Comparison of ENCODE assay signal across 24 mouse cellular contexts in the genomic region with DNA sequence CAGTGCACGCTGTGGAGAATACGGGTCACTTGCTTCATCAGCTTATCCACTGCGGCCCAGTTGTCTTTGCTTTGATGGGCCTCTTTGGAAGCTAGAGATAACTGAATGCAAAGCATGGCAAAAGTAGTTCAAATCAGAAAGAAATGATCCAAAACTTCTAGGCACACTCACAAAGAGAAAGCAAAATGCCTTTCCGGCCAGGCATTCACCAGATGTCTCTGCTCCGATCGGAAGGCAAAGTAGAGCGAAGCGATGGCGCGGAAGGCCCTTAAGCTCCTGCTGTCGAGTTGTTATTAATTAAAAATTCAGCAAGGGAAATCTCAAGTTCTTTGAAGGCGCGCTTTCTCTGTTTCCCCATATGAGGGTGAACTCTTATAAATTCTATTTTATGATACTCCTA.
A peak's percentile ranks its signal among the peaks of the same experiment; 100 is the strongest.
DNase-seq lines count a peak whose midpoint lies in the region; ATAC-seq and TF ChIP-seq lines count a peak whose summit lies in the region.
"Had no signal": no experiment of that assay in that cellular context is flagged by ENCODE, and none has a peak within 500 bp of the region (broad histone marks: within the 10 kb centered on the region; RNA-seq: fewer than 3 reads in every experiment).

No protein-coding gene starts in this region.

- TF ChIP-seq POLR2A in cerebellum, adult 2 months (IDR thresholded peaks at IDR 0.05; ENCODE audit: borderline replicate concordance, insufficient read depth, low read length), result no peak

- H3K4me3 ChIP-seq in cerebellum, adult 2 months (replicated peaks; ENCODE audit: insufficient read depth, low read depth, low read length), result no peak overlapping the region
- no peak overlapping the region for H3K4me3 ChIP-seq in hindbrain, embryonic 14.5 days (replicated peaks; ENCODE audit: low read length)
- no peak overlapping the region for H3K4me3 ChIP-seq in hindbrain, embryonic 12.5 days
- no peak overlapping the region for H3K4me3 ChIP-seq in midbrain, embryonic 12.5 days
- no peak overlapping the region for H3K4me3 ChIP-seq in midbrain, embryonic 15.5 days
- H3K4me3 ChIP-seq in stomach, postnatal 0 days (ENCODE audit: low read depth, low read length), result no peak overlapping the region
- H3K4me3 ChIP-seq: embryonic facial prominence, embryonic 13.5 days; erythroblast, embryonic 14.5 days; hindbrain, embryonic 15.5 days; layer of hippocampus, adult 2 months; liver, embryonic 13.5 days had no signal

- no peaks in the 10 kb centered on the region for H3K27me3 ChIP-seq in cerebellum, adult 2 months (ENCODE audit: control insufficient read depth, insufficient read depth, low read length)
- no peaks in the 10 kb centered on the region for H3K27me3 ChIP-seq in hindbrain, embryonic 14.5 days (ENCODE audit: control insufficient read depth, insufficient read depth, low read length)
- no peaks in the 10 kb centered on the region for H3K27me3 ChIP-seq in hindbrain, embryonic 12.5 days
- no peaks in the 10 kb centered on the region for H3K27me3 ChIP-seq in midbrain, embryonic 12.5 days
- no peaks in the 10 kb centered on the region for H3K27me3 ChIP-seq in midbrain, embryonic 15.5 days (replicated peaks)
- H3K27me3 ChIP-seq in stomach, postnatal 0 days (ENCODE audit: control insufficient read depth, insufficient read depth, low read length), result no peaks in the 10 kb centered on the region
- H3K27me3 ChIP-seq: embryonic facial prominence, embryonic 13.5 days; hindbrain, embryonic 15.5 days; liver, embryonic 13.5 days had no signal

- H3K4me1 ChIP-seq in cerebellum, adult 2 months (ENCODE audit: control insufficient read depth, insufficient read depth, low read length), result 0 out of 2 replicates have a peak, but pooled peaks cover 2% of the 10 kb centered on the region
- H3K4me1 ChIP-seq in hindbrain, embryonic 14.5 days (replicated peaks; ENCODE audit: control insufficient read depth, insufficient read depth, low read length), result no peaks in the 10 kb centered on the region
- H3K4me1 ChIP-seq in hindbrain, embryonic 12.5 days, result no peaks in the 10 kb centered on the region
- no peaks in the 10 kb centered on the region for H3K4me1 ChIP-seq in midbrain, embryonic 12.5 days
- H3K4me1 ChIP-seq in midbrain, embryonic 15.5 days, result no peaks in the 10 kb centered on the region
- H3K4me1 ChIP-seq in stomach, postnatal 0 days (replicated peaks; ENCODE audit: control insufficient read depth, insufficient read depth), result no peaks in the 10 kb centered on the region
- H3K4me1 ChIP-seq: embryonic facial prominence, embryonic 13.5 days; liver, embryonic 13.5 days had no signal

- intact Hi-C loops in heart, postnatal 36 days (cut with DNase I), result no loop called here

- TF ChIP-seq EP300 in stomach, postnatal 0 days (optimal IDR thresholded peaks at IDR 0.05), result no peak

- TF ChIP-seq CTCF in cerebellum, adult 2 months (IDR thresholded peaks at IDR 0.05; ENCODE audit: borderline replicate concordance, insufficient read depth, low read depth, low read length), result no peak
- TF ChIP-seq CTCF in stomach, postnatal 0 days (IDR thresholded peaks at IDR 0.05; ENCODE audit: low read depth), result no peak

- no peak overlapping the region for H3K27ac ChIP-seq in cerebellum, adult 2 months (ENCODE audit: insufficient read depth, low read length)
- H3K27ac ChIP-seq in hindbrain, embryonic 14.5 days, result no peak overlapping the region
- no peak overlapping the region for H3K27ac ChIP-seq in hindbrain, embryonic 12.5 days
- H3K27ac ChIP-seq in midbrain, embryonic 12.5 days (replicated peaks), result no peak overlapping the region
- H3K27ac ChIP-seq in midbrain, embryonic 15.5 days, result no peak overlapping the region
- no peak overlapping the region for H3K27ac ChIP-seq in stomach, postnatal 0 days (replicated peaks)
- H3K27ac ChIP-seq: embryonic facial prominence, embryonic 13.5 days; hindbrain, embryonic 15.5 days; layer of hippocampus, adult 2 months; liver, embryonic 13.5 days had no signal

- no peak overlapping the region for H3K9ac ChIP-seq in hindbrain, embryonic 14.5 days
- H3K9ac ChIP-seq in hindbrain, embryonic 12.5 days, result no peak overlapping the region
- H3K9ac ChIP-seq in midbrain, embryonic 12.5 days (replicated peaks), result no peak overlapping the region
- no peak overlapping the region for H3K9ac ChIP-seq in midbrain, embryonic 15.5 days
- no peak overlapping the region for H3K9ac ChIP-seq in stomach, postnatal 0 days (ENCODE audit: low read length)
- H3K9ac ChIP-seq: embryonic facial prominence, embryonic 13.5 days; hindbrain, embryonic 15.5 days; liver, embryonic 13.5 days; lung, embryonic 14.5 days had no signal

- H3K4me2 ChIP-seq in hindbrain, embryonic 14.5 days (replicated peaks), result no peak overlapping the region
- no peak overlapping the region for H3K4me2 ChIP-seq in hindbrain, embryonic 12.5 days (replicated peaks)
- 0 out of 2 replicates have a peak overlapping the region, but pooled peaks have one; percentile 3 for H3K4me2 ChIP-seq in midbrain, embryonic 12.5 days (replicated peaks)
- H3K4me2 ChIP-seq in midbrain, embryonic 15.5 days, result no peak overlapping the region
- peak overlapping the region; percentile 14; the same call in 1 of the 2 replicates for H3K4me2 ChIP-seq in stomach, postnatal 0 days (replicated peaks; ENCODE audit: low read depth)
- H3K4me2 ChIP-seq: embryonic facial prominence, embryonic 13.5 days; heart, embryonic 11.5 days; hindbrain, embryonic 15.5 days; liver, embryonic 13.5 days; lung, embryonic 14.5 days had no signal

- H3K9me3 ChIP-seq in hindbrain, embryonic 14.5 days (ENCODE audit: control insufficient read depth, low read length), result no peaks in the 10 kb centered on the region
- no peaks in the 10 kb centered on the region for H3K9me3 ChIP-seq in hindbrain, embryonic 12.5 days (replicated peaks)
- no peaks in the 10 kb centered on the region for H3K9me3 ChIP-seq in midbrain, embryonic 12.5 days
- no peaks in the 10 kb centered on the region for H3K9me3 ChIP-seq in midbrain, embryonic 15.5 days
- H3K9me3 ChIP-seq in stomach, postnatal 0 days (ENCODE audit: control insufficient read depth, low read length), result no peaks in the 10 kb centered on the region
- H3K9me3 ChIP-seq: embryonic facial prominence, embryonic 13.5 days; hindbrain, embryonic 15.5 days; liver, embryonic 13.5 days had no signal

- peak; percentile 47 to 62 for DNase-seq in cerebellum, postnatal 10 days
- no peak for DNase-seq in cerebellum, adult 2 months
- DNase-seq in hindbrain, embryonic 14.5 days (ENCODE audit: low spot score), result peak; percentile 35
- no peak for DNase-seq in stomach, postnatal 0 days (ENCODE audit: low spot score)
- no peak for DNase-seq in heart, postnatal 36 days
- DNase-seq: adrenal gland, postnatal 25 days; cerebellum, adult 11 months; cerebellum, postnatal 36 days; embryo, embryonic 11 days; gastrocnemius, postnatal 10 days; kidney, adult 9 months; kidney, postnatal 25 days; liver, embryonic 13.5 days; lung, embryonic 14.5 days; thymus, postnatal 36 days had no signal

- 38% methylated on average over 13 of the region's 13 CpGs for WGBS in cerebellum, adult 2 months
- 68% methylated on average over 13 of the region's 13 CpGs for WGBS in hindbrain, embryonic 14.5 days
- 81% methylated on average over 13 of the region's 13 CpGs for WGBS in hindbrain, embryonic 12.5 days
- 57% methylated on average over 13 of the region's 13 CpGs for WGBS in midbrain, embryonic 12.5 days
- WGBS in midbrain, embryonic 15.5 days, result 57% methylated on average over 13 of the region's 13 CpGs
- WGBS in stomach, postnatal 0 days, result 59% methylated on average over 13 of the region's 13 CpGs

- H3K36me3 ChIP-seq in hindbrain, embryonic 14.5 days (replicated peaks; ENCODE audit: control insufficient read depth, insufficient read depth), result no peaks in the 10 kb centered on the region
- no peaks in the 10 kb centered on the region for H3K36me3 ChIP-seq in hindbrain, embryonic 12.5 days
- H3K36me3 ChIP-seq in midbrain, embryonic 12.5 days, result no peaks in the 10 kb centered on the region
- H3K36me3 ChIP-seq in midbrain, embryonic 15.5 days (replicated peaks), result no peaks in the 10 kb centered on the region
- H3K36me3 ChIP-seq in stomach, postnatal 0 days (ENCODE audit: control insufficient read depth, insufficient read depth, low read length), result no peaks in the 10 kb centered on the region
- H3K36me3 ChIP-seq: embryonic facial prominence, embryonic 13.5 days; hindbrain, embryonic 15.5 days; liver, embryonic 13.5 days had no signal

- no peak for ATAC-seq in hindbrain, embryonic 14.5 days (ENCODE audit: low FRiP score)
- ATAC-seq in hindbrain, embryonic 12.5 days (ENCODE audit: low FRiP score), result no peak
- ATAC-seq in midbrain, embryonic 12.5 days (ENCODE audit: low FRiP score, low read depth), result 0 out of 2 replicates have a peak, but pooled peaks have one; percentile 16
- no peak for ATAC-seq in midbrain, embryonic 15.5 days (replicated peaks)
- ATAC-seq in stomach, postnatal 0 days (ENCODE audit: low FRiP score, low TSS enrichment), result no peak
- ATAC-seq: intestine, embryonic 16.5 days had no signal

Comparison
In these comparisons a context has a peak if more than half of its experiments do, and no peak if none do; other contexts are left out.
1. DNase-seq: peak in cerebellum, postnatal 10 days (2 of 2) and hindbrain, embryonic 14.5 days (single experiment); none in cerebellum, adult 2 months (0 of 2), stomach, postnatal 0 days (single experiment) and heart, postnatal 36 days (0 of 2).
2. H3K4me2 ChIP-seq: peak in midbrain, embryonic 12.5 days (single experiment) and stomach, postnatal 0 days (single experiment); none in hindbrain, embryonic 14.5 days (single experiment), hindbrain, embryonic 12.5 days (single experiment) and midbrain, embryonic 15.5 days (single experiment).